Mouse (Mus musculus): ENCODE data around the gene Mcpt9. TPM values are rescaled to one million over a fixed set of nuclear protein-coding genes. Genes with fewer than 3 reads are reported as not detected.
"Not testable (repeated sequence)": the region's sequence is repeated elsewhere in the genome, so short reads cannot be mapped to it uniquely, and the experiment has no call there.

The Mcpt9 gene
- not detected for total RNA-seq (2021)
- long read RNA-seq, experiment 1 = 0 reads
- long read RNA-seq, experiment 2 = 0 reads

GRCm38 (mm10) chr14:56030395-56030794, at the start of gene Mcpt9:
TSS of gene Mcpt9 (minus strand) at chr14:56030495.
- DNase-seq (ENCODE audit: extremely low spot score in 1 of 2, low spot score in 2 of 2); intact Hi-C loops (cut with DNase I); H3K4me3 ChIP-seq; H3K27ac ChIP-seq: not testable (repeated sequence)

GRCm38 (mm10) chr14:56062213-56062612, 31.9 kb upstream of the Mcpt9 start, which contains the start of gene Mcpt4:
TSS of gene Mcpt4 (minus strand) at chr14:56062313.
- DNase-seq (ENCODE audit: extremely low spot score in 1 of 2, low spot score in 2 of 2); H3K27ac ChIP-seq; intact Hi-C loops (cut with DNase I): not testable (repeated sequence)

GRCm38 (mm10) chr14:56057722-56058121, 27.4 kb upstream of the Mcpt9 start:
- DNase-seq (ENCODE audit: extremely low spot score in 1 of 2, low spot score in 2 of 2) = no peak
- Histone ChIP-seq H3K4me3 (no peak overlapping the region), H3K27ac (no peak overlapping the region)
- intact Hi-C loops (cut with DNase I) = loop anchor here (5.0 kb wide), 1 partner anchor 110 kb away; no protein-coding TSS in a partner anchor
- no peak for TF ChIP-seq CTCF (IDR thresholded peaks at IDR 0.05)

More at GRCm38 (mm10) chr14:56062213-56062612, 31.9 kb upstream of the Mcpt9 start, which contains the start of gene Mcpt4:
- H3K4me3 ChIP-seq = not testable (repeated sequence)

GRCm38 (mm10) chr14:56055408-56055807, 25.1 kb upstream of the Mcpt9 start:
- no peak overlapping the region for H3K27ac ChIP-seq
- TF ChIP-seq CTCF (IDR thresholded peaks at IDR 0.05) = no peak; the same call in 1 of the 2 replicates
- DNase-seq (ENCODE audit: extremely low spot score in 1 of 2, low spot score in 2 of 2) = no peak
- intact Hi-C loops (cut with DNase I) = loop anchor here (5.0 kb wide), 1 partner anchor 108 kb away; no protein-coding TSS in a partner anchor
- H3K4me3 ChIP-seq = no peak overlapping the region

GRCm38 (mm10) chr14:56041792-56042191, 11.5 kb upstream of the Mcpt9 start, which contains the start of gene Mcpt2:
TSS of gene Mcpt2 (plus strand) at chr14:56042041.
- H3K27ac ChIP-seq; DNase-seq (ENCODE audit: extremely low spot score in 1 of 2, low spot score in 2 of 2); H3K4me3 ChIP-seq; intact Hi-C loops (cut with DNase I): not testable (repeated sequence)

GRCm38 (mm10) chr14:56034433-56034832, 4.1 kb upstream of the Mcpt9 start:
- Histone ChIP-seq H3K27ac (no peak overlapping the region), H3K4me3 (no peak overlapping the region)
- TF ChIP-seq CTCF (IDR thresholded peaks at IDR 0.05) = no peak
- intact Hi-C loops (cut with DNase I) = no loop called here
- DNase-seq (ENCODE audit: extremely low spot score in 1 of 2, low spot score in 2 of 2) = no peak

GRCm38 (mm10) chr14:56021305-56021704, 9.0 kb downstream of the Mcpt9 start:
- DNase-seq (ENCODE audit: extremely low spot score in 1 of 2, low spot score in 2 of 2); intact Hi-C loops (cut with DNase I); H3K4me3 ChIP-seq; H3K27ac ChIP-seq: not testable (repeated sequence)

- DNase-seq (ENCODE audit: extremely low spot score in 1 of 2, low spot score in 2 of 2) = peak in 1 of 2 experiments; percentile 12
- no peak for TF ChIP-seq CTCF (IDR thresholded peaks at IDR 0.05)
These were observed 10.8 kb downstream of the Mcpt9 start for GRCm38 (mm10) chr14:56019446-56019845.

GRCm38 (mm10) chr14:56017671-56018070, 12.6 kb downstream of the Mcpt9 start, which contains the start of gene Mcpt1:
TSS of gene Mcpt1 (plus strand) at chr14:56017971.
- H3K27ac ChIP-seq; H3K4me3 ChIP-seq; DNase-seq (ENCODE audit: extremely low spot score in 1 of 2, low spot score in 2 of 2); intact Hi-C loops (cut with DNase I): not testable (repeated sequence)

More at GRCm38 (mm10) chr14:56019446-56019845, 10.8 kb downstream of the Mcpt9 start:
- intact Hi-C loops (cut with DNase I) = no loop called here
- no peak overlapping the region for H3K27ac ChIP-seq
- no peak overlapping the region for H3K4me3 ChIP-seq

- no peak overlapping the region for H3K4me3 ChIP-seq
- DNase-seq (ENCODE audit: extremely low spot score in 1 of 2, low spot score in 2 of 2) = no peak
- H3K27ac ChIP-seq = no peak overlapping the region
- TF ChIP-seq CTCF (IDR thresholded peaks at IDR 0.05) = no peak
- intact Hi-C loops (cut with DNase I) = no loop called here
These were observed 16.4 kb downstream of the Mcpt9 start for GRCm38 (mm10) chr14:56013924-56014323.

GRCm38 (mm10) chr14:56013147-56013546, 17.1 kb downstream of the Mcpt9 start:
- no peak for DNase-seq (ENCODE audit: extremely low spot score in 1 of 2, low spot score in 2 of 2)
- no peak overlapping the region for H3K4me3 ChIP-seq
- TF ChIP-seq CTCF (IDR thresholded peaks at IDR 0.05) = no peak
- intact Hi-C loops (cut with DNase I) = no loop called here
- H3K27ac ChIP-seq = no peak overlapping the region

- intact Hi-C loops (cut with DNase I); H3K27ac ChIP-seq; DNase-seq (ENCODE audit: extremely low spot score in 1 of 2, low spot score in 2 of 2); H3K4me3 ChIP-seq: not testable (repeated sequence)
These were observed 42.8 kb downstream of the Mcpt9 start for GRCm38 (mm10) chr14:55987464-55987863.

Other genes starting within 250 kb of the Mcpt9 start
- 1 to 10 TPM; 3.0 to 6.3 TPM for gene Adcy4, start 246.4 kb downstream of the Mcpt9 start, total RNA-seq (2021)
- 1 to 10 TPM; 1.2 to 1.3 TPM for gene Ripk3, start 241.6 kb downstream of the Mcpt9 start, total RNA-seq (2021)
- 1 to 10 TPM; 1.1 to 2.6 TPM for gene Nfatc4, start 207.4 kb downstream of the Mcpt9 start, total RNA-seq (2021)
- gene Nynrin, start 176.5 kb downstream of the Mcpt9 start, total RNA-seq (2021) = 1 to 10 TPM; 6.4 to 8.4 TPM
- under 1 TPM; 0.20 to 0.26 TPM for gene Cbln3, start 146.1 kb downstream of the Mcpt9 start, total RNA-seq (2021)
- 10 to 100 TPM; 11.9 to 12.0 TPM for gene Khnyn, start 145.5 kb downstream of the Mcpt9 start, total RNA-seq (2021)
- gene Sdr39u1, start 130.2 kb downstream of the Mcpt9 start, total RNA-seq (2021) = 10 to 100 TPM; 91.3 to 96.9 TPM
- not detected for gene Cma1, start 85.8 kb downstream of the Mcpt9 start, total RNA-seq (2021)
- not detected for gene Cma2, start 79.5 kb downstream of the Mcpt9 start, total RNA-seq (2021)
- gene Mcpt1, start 12.5 kb downstream of the Mcpt9 start, total RNA-seq (2021) = not detected
- gene Mcpt2, start 11.5 kb upstream of the Mcpt9 start, total RNA-seq (2021) = not detected
- gene Mcpt4, start 31.8 kb upstream of the Mcpt9 start, total RNA-seq (2021) = not detected
- not detected for gene Mcpt8, start 54.8 kb upstream of the Mcpt9 start, total RNA-seq (2021)
- not detected for gene Ctsg, start 72.1 kb upstream of the Mcpt9 start, total RNA-seq (2021)
- gene Gzme, start 90.1 kb upstream of the Mcpt9 start, total RNA-seq (2021) = not detected
- not detected for gene Gzmd, start 102.1 kb upstream of the Mcpt9 start, total RNA-seq (2021)
- not detected for gene Gzmg, start 129.1 kb upstream of the Mcpt9 start, total RNA-seq (2021)
- not detected for gene Gzmn, start 144.1 kb upstream of the Mcpt9 start, total RNA-seq (2021)
- not detected for gene Gzmf, start 180.9 kb upstream of the Mcpt9 start, total RNA-seq (2021)
- not detected for gene Gzmc, start 204.2 kb upstream of the Mcpt9 start, total RNA-seq (2021)
- gene Gzmb, start 231.8 kb upstream of the Mcpt9 start, total RNA-seq (2021) = not detected